Mouse (Mus musculus): Measurements from ENCODE around the gene Zfp335. TPM values are rescaled to one million over a fixed set of nuclear protein-coding genes. Genes with fewer than 3 reads are reported as not detected.

Zfp335 gene
- polyA plus RNA-seq (2015; fragmentation: Nextera tagmentation; extraction: Ambion mirVana) = 17.8 and 18.9 TPM in 2 replicates

GRCm38 (mm10) chr2:164911086-164912048 lies at the start of gene Zfp335:
Zfp335 (minus strand) TSS chr2:164911757.
- Histone ChIP-seq H3K27me3 (replicated peaks) (no peaks in the 10 kb centered on the region), H3K27ac (peak within 1 kb of the TSS; percentile 99), H3K4me1 (peaks cover 23% of the 10 kb centered on the region), H3K4me2 (peak within 1 kb of the TSS; percentile 88), H3K9me3 (0 out of 2 replicates have a peak, but pooled peaks cover under 1% of the 10 kb centered on the region), H3K9ac (peak within 1 kb of the TSS; percentile 77), H3K4me3 (peak within 1 kb of the TSS; percentile 82), H3K36me3 (replicated peaks) (peaks cover 27% of the 10 kb centered on the region)
- peak; percentile 88 for ATAC-seq (replicated peaks)
- whole genome bisulfite sequencing = under 1% methylated on average over 90 of the region's 91 CpGs

GRCm38 (mm10) chr2:164960716-164961441 lies 49.3 kb upstream of the Zfp335 start, which contains the start of gene Slc12a5:
Slc12a5 (plus strand) TSS chr2:164960802.
- WGBS = under 1% methylated on average over 32 of the region's 54 CpGs
- peak; percentile 32 for ATAC-seq (replicated peaks)
- no peaks in the 10 kb centered on the region for H3K36me3 ChIP-seq (replicated peaks)
- peak within 1 kb of the TSS; percentile 65 for H3K9ac ChIP-seq
- H3K4me1 ChIP-seq = peaks cover 54% of the 10 kb centered on the region
- H3K4me2 ChIP-seq = peak within 1 kb of the TSS; percentile 75
- peak within 1 kb of the TSS; percentile 61 for H3K4me3 ChIP-seq
- peak within 1 kb of the TSS; percentile 76 for H3K27ac ChIP-seq
- H3K27me3 ChIP-seq (replicated peaks) = no peaks in the 10 kb centered on the region
- H3K9me3 ChIP-seq = no peaks in the 10 kb centered on the region

DNA sequence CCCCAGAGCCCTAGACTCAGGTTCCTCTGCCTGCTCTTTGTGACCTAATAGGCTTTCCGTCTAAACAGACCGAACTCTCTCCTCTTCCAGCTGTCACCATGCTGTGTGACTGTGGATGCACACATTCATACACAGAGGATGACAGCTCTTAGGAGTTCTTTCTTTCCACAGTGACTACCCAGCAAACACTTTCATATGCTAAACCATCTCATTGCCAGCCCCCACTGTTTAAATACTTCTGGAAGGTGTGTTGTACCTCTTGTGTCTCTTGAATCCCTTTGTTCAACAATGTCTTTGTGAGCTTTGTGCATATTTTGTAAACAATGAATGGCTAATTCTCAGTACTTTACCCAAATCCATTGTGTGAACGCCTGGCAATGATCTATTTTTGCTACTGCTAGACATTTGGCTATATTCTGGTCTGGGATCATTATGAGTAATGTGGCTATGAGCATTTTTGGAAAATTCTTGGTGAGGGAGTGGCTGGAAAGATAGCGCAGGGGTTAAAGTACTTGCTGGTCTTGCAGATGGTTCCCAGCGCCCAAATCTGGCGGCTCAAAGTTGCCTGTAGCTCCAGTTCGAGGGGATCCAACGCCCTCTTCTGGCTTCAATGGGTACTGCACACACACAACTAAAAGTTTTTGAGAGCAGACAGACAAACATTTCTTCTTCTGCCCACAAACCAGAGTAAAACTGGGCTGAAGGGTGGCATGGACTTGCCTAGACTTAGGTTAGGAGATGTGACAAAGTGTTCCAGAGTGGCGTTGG lies 46.2 kb upstream of the Zfp335 start:
- Histone ChIP-seq H3K4me1 (peaks cover 32% of the 10 kb centered on the region), H3K27ac (no peak overlapping the region), H3K27me3 (replicated peaks) (peaks cover 10% of the 10 kb centered on the region), H3K36me3 (replicated peaks) (no peaks in the 10 kb centered on the region), H3K4me2 (no peak overlapping the region), H3K4me3 (no peak overlapping the region), H3K9me3 (no peaks in the 10 kb centered on the region), H3K9ac (no peak overlapping the region)
- 67% methylated on average over 9 of the region's 9 CpGs for WGBS
- no peak for ATAC-seq (replicated peaks)

DNA sequence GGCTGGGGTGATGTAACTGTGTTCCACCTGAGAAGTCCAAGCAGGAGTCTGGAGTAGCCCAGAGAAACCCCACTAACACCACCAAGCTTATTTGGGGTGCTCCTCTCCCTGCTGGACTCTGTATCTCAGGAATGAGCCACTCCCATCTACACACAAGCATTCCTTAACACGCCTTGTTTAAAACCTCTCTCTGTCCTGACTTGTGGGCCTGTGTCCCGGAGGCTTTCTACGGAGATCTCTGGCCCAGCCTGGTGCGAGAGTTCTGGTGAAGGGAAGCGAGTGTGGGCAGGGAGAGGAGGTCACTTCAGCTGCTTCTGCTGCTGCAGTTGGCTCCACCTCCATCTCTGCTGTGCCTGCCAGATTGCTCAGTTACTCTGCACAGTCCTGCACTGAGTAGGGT lies 44.6 kb upstream of the Zfp335 start:
- Histone ChIP-seq H3K4me3 (no peak overlapping the region), H3K4me2 (no peak overlapping the region), H3K36me3 (replicated peaks) (no peaks in the 10 kb centered on the region), H3K27me3 (replicated peaks) (peaks cover 14% of the 10 kb centered on the region), H3K4me1 (peaks cover 17% of the 10 kb centered on the region), H3K9ac (no peak overlapping the region), H3K27ac (no peak overlapping the region), H3K9me3 (no peaks in the 10 kb centered on the region)
- WGBS = 70% methylated on average over 5 of the region's 5 CpGs
- ATAC-seq (replicated peaks) = no peak

DNA sequence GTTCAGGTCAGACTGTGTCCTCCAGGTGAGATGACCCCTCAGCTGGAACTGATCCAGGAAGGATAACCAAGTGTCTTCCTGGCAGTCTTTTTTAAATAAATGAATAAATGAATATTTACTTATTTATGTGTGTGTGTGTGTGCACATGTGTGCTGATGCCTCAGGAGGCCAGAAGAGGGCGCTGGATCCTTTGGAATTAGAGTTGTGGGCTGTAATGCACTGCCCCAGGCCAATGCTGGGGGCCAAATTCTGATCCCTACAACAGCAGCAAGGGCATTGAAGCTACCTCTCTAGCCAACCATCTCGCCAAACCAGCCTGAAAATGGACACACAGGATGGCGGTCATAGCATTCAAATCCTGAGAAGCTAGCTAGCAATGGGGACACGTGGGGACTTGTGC lies 44.2 kb upstream of the Zfp335 start:
- no peaks in the 10 kb centered on the region for H3K9me3 ChIP-seq
- H3K9ac ChIP-seq = no peak overlapping the region
- H3K27ac ChIP-seq = no peak overlapping the region
- H3K4me2 ChIP-seq = no peak overlapping the region
- ATAC-seq (replicated peaks) = no peak
- H3K27me3 ChIP-seq (replicated peaks) = peaks cover 18% of the 10 kb centered on the region
- H3K4me3 ChIP-seq = no peak overlapping the region
- H3K4me1 ChIP-seq = peaks cover 14% of the 10 kb centered on the region; the same call in 1 of the 2 replicates
- H3K36me3 ChIP-seq (replicated peaks) = no peaks in the 10 kb centered on the region
- 70% methylated on average over 4 of the region's 4 CpGs for WGBS

GRCm38 (mm10) chr2:164953224-164953623 lies 41.7 kb upstream of the Zfp335 start:
- H3K9me3 ChIP-seq = no peaks in the 10 kb centered on the region
- peaks cover 43% of the 10 kb centered on the region for H3K27me3 ChIP-seq (replicated peaks)
- peak overlapping the region; percentile 32 for H3K4me2 ChIP-seq
- 1% methylated on average over 21 of the region's 21 CpGs for WGBS
- H3K36me3 ChIP-seq (replicated peaks) = no peaks in the 10 kb centered on the region
- H3K4me3 ChIP-seq = no peak overlapping the region
- ATAC-seq (replicated peaks) = peak; percentile 73
- H3K27ac ChIP-seq = no peak overlapping the region
- no peak overlapping the region for H3K9ac ChIP-seq
- peaks cover 20% of the 10 kb centered on the region for H3K4me1 ChIP-seq

- Histone ChIP-seq H3K4me2 (no peak overlapping the region), H3K27ac (no peak overlapping the region), H3K36me3 (replicated peaks) (no peaks in the 10 kb centered on the region), H3K9ac (no peak overlapping the region), H3K4me1 (peaks cover 22% of the 10 kb centered on the region), H3K9me3 (no peaks in the 10 kb centered on the region), H3K4me3 (no peak overlapping the region), H3K27me3 (replicated peaks) (peaks cover 51% of the 10 kb centered on the region)
- WGBS = 40% methylated on average over 13 of the region's 13 CpGs
- no peak for ATAC-seq (replicated peaks)
Measured at GRCm38 (mm10) chr2:164952448-164952847, 40.9 kb upstream of the Zfp335 start.

- ATAC-seq (replicated peaks) = no peak
- no peak overlapping the region for H3K4me2 ChIP-seq
- WGBS = 85% methylated on average over 4 of the region's 4 CpGs
- peaks cover 56% of the 10 kb centered on the region for H3K27me3 ChIP-seq (replicated peaks)
- H3K9me3 ChIP-seq = no peaks in the 10 kb centered on the region
- H3K36me3 ChIP-seq (replicated peaks) = no peaks in the 10 kb centered on the region
- no peak overlapping the region for H3K4me3 ChIP-seq
- peaks cover 22% of the 10 kb centered on the region for H3K4me1 ChIP-seq
- H3K9ac ChIP-seq = no peak overlapping the region
- H3K27ac ChIP-seq = no peak overlapping the region
Measured at GRCm38 (mm10) chr2:164951745-164952144, 40.2 kb upstream of the Zfp335 start.

DNA sequence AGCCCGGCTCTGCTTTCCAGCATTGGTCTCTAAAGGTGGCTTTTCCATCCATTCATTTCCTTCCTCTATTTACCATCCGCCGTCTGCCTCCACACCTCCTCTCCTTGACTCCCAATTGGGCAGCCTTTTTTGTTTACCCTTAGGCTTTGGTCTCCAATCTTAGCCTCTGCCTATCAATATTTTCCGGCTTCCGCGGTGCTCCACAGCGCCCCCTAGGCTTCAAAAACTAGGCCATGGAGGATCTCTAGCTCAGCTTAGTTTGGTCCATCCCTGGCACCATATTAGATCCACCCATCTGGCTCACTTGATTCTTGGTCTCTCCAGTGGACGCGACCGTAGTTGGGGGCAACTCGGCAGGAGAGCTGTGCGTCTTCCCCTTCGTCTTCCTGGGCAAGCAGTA lies 38.9 kb upstream of the Zfp335 start:
- no peak overlapping the region for H3K4me2 ChIP-seq
- H3K27me3 ChIP-seq (replicated peaks) = peaks cover 57% of the 10 kb centered on the region
- H3K9ac ChIP-seq = no peak overlapping the region
- no peaks in the 10 kb centered on the region for H3K36me3 ChIP-seq (replicated peaks)
- no peaks in the 10 kb centered on the region for H3K9me3 ChIP-seq
- no peak overlapping the region for H3K4me3 ChIP-seq
- WGBS = 28% methylated on average over 13 of the region's 13 CpGs
- peaks cover 22% of the 10 kb centered on the region for H3K4me1 ChIP-seq
- no peak overlapping the region for H3K27ac ChIP-seq
- ATAC-seq (replicated peaks) = no peak

- peak overlapping the region; percentile 36 for H3K4me2 ChIP-seq
- no peak overlapping the region for H3K27ac ChIP-seq
- peaks cover 51% of the 10 kb centered on the region for H3K27me3 ChIP-seq (replicated peaks)
- H3K36me3 ChIP-seq (replicated peaks) = no peaks in the 10 kb centered on the region
- WGBS = 5% methylated on average over 25 of the region's 25 CpGs
- H3K4me3 ChIP-seq = peak overlapping the region; percentile 10
- no peak for ATAC-seq (replicated peaks)
- H3K9ac ChIP-seq = no peak overlapping the region
- H3K9me3 ChIP-seq = no peaks in the 10 kb centered on the region
- H3K4me1 ChIP-seq = peaks cover 22% of the 10 kb centered on the region
Measured at GRCm38 (mm10) chr2:164948962-164949361, 37.4 kb upstream of the Zfp335 start.

GRCm38 (mm10) chr2:164947930-164948329 lies 36.4 kb upstream of the Zfp335 start:
- H3K9me3 ChIP-seq = no peaks in the 10 kb centered on the region
- no peaks in the 10 kb centered on the region for H3K36me3 ChIP-seq (replicated peaks)
- peaks cover 15% of the 10 kb centered on the region for H3K4me1 ChIP-seq
- no peak overlapping the region for H3K4me2 ChIP-seq
- H3K27me3 ChIP-seq (replicated peaks) = peaks cover 49% of the 10 kb centered on the region
- ATAC-seq (replicated peaks) = no peak
- WGBS = 13% methylated on average over 7 of the region's 7 CpGs
- H3K9ac ChIP-seq = no peak overlapping the region
- no peak overlapping the region for H3K4me3 ChIP-seq
- no peak overlapping the region for H3K27ac ChIP-seq

DNA sequence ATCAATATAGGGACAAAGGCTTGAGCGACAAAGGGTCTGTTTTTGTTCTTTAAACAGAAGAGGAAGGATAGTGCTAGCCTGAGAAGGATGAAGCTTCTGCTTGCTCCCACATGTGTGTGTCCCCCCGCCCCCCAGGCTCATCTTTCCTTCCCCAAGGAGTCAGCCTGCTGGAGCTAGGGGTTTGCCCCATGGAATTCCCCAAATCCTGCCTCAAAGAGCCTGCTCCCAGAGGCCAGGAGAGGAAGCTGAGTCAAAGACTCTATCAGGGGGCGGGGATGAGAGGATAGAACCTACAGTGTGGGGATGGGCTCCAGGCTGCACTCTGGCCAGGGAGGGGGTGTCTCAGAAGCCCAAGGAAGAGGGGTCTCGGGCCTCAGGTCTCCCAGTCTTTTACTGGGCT lies 35.9 kb upstream of the Zfp335 start:
- peaks cover 46% of the 10 kb centered on the region for H3K27me3 ChIP-seq (replicated peaks)
- H3K36me3 ChIP-seq (replicated peaks) = no peaks in the 10 kb centered on the region
- no peak overlapping the region for H3K4me2 ChIP-seq
- no peak overlapping the region for H3K9ac ChIP-seq
- no peak for ATAC-seq (replicated peaks)
- H3K4me3 ChIP-seq = no peak overlapping the region
- H3K4me1 ChIP-seq = peaks cover 14% of the 10 kb centered on the region; the same call in 1 of the 2 replicates
- 27% methylated on average over 4 of the region's 4 CpGs for WGBS
- no peak overlapping the region for H3K27ac ChIP-seq
- no peaks in the 10 kb centered on the region for H3K9me3 ChIP-seq

Data from midbrain, embryonic 15.5 days (tissue).